Mouse (Mus musculus): ENCODE measurements around the gene Map4k5. TPM values are rescaled to one million over a fixed set of nuclear protein-coding genes. Genes with fewer than 3 reads are reported as not detected.
A peak's percentile ranks its signal among the peaks of the same experiment; 100 is the strongest.

Map4k5 gene
- polyA plus RNA-seq, 1 experiment: not detected

GRCm38 (mm10) chr12:69759267-69759885 is 133.6 kb downstream of the Map4k5 start:
- H3K4me1 ChIP-seq (ENCODE audit: control insufficient read depth, insufficient read depth, low read length): peaks cover 7% of the 10 kb centered on the region
- H3K4me3 ChIP-seq (ENCODE audit: insufficient read depth, low read depth, low read length): no peak overlapping the region
- 72% methylated on average over 7 of the region's 7 CpGs for WGBS
- no peak overlapping the region for H3K27ac ChIP-seq (ENCODE audit: insufficient read depth, low read depth, low read length)
- no peak for TF ChIP-seq CTCF (IDR thresholded peaks at IDR 0.05; ENCODE audit: insufficient read depth, low read depth, low read length)
- no peak for TF ChIP-seq POLR2A (IDR thresholded peaks at IDR 0.05; ENCODE audit: insufficient read depth, low read depth, low read length)

GRCm38 (mm10) chr12:69758221-69759185 is 134.5 kb downstream of the Map4k5 start:
- WGBS: 27% methylated on average over 22 of the region's 22 CpGs
- peaks cover 7% of the 10 kb centered on the region for H3K4me1 ChIP-seq (ENCODE audit: control insufficient read depth, insufficient read depth, low read length)
- H3K4me3 ChIP-seq (ENCODE audit: insufficient read depth, low read depth, low read length): no peak overlapping the region
- no peak overlapping the region for H3K27ac ChIP-seq (ENCODE audit: insufficient read depth, low read depth, low read length)
- TF ChIP-seq CTCF (IDR thresholded peaks at IDR 0.05; ENCODE audit: insufficient read depth, low read depth, low read length) (no peak), POLR2A (IDR thresholded peaks at IDR 0.05; ENCODE audit: insufficient read depth, low read depth, low read length) (no peak)

GRCm38 (mm10) chr12:69757418-69758141 is 135.4 kb downstream of the Map4k5 start:
- H3K27ac ChIP-seq (ENCODE audit: insufficient read depth, low read depth, low read length): no peak overlapping the region
- peaks cover 7% of the 10 kb centered on the region for H3K4me1 ChIP-seq (ENCODE audit: control insufficient read depth, insufficient read depth, low read length)
- TF ChIP-seq POLR2A (IDR thresholded peaks at IDR 0.05; ENCODE audit: insufficient read depth, low read depth, low read length) (no peak), CTCF (IDR thresholded peaks at IDR 0.05; ENCODE audit: insufficient read depth, low read depth, low read length) (0 out of 2 replicates have a peak, but pooled peaks have one; percentile 35)
- 0 out of 2 replicates have a peak overlapping the region, but pooled peaks have one; percentile 14 for H3K4me3 ChIP-seq (ENCODE audit: insufficient read depth, low read depth, low read length)
- 34% methylated on average over 22 of the region's 22 CpGs for WGBS

GRCm38 (mm10) chr12:69756015-69756414 is 137.0 kb downstream of the Map4k5 start:
- WGBS: 91% methylated on average over 5 of the region's 5 CpGs
- Histone ChIP-seq H3K4me1 (ENCODE audit: control insufficient read depth, insufficient read depth, low read length) (peaks cover 8% of the 10 kb centered on the region), H3K4me3 (ENCODE audit: insufficient read depth, low read depth, low read length) (no peak overlapping the region), H3K27ac (ENCODE audit: insufficient read depth, low read depth, low read length) (no peak overlapping the region)
- no peak for TF ChIP-seq POLR2A (IDR thresholded peaks at IDR 0.05; ENCODE audit: insufficient read depth, low read depth, low read length)
- no peak for TF ChIP-seq CTCF (IDR thresholded peaks at IDR 0.05; ENCODE audit: insufficient read depth, low read depth, low read length)

DNA sequence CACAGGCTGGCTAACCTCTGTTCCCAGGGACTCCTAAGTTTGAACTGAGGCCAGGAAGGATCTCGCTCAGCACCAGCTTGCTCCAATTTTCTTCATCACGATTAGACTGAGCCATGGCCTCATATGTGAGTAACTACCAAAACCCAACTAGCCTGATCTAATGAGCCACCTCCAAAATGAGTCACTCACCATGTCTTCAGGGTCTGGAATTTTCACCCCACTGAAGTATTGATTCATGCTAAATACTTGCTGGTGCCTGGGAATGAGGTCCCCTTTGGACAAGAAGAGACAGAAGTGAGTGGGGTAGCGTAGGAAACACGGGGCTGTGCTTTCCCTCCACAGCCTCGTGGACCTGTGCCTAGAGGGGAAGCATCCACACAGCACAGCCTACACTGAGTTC is 139.1 kb downstream of the Map4k5 start:
- peaks cover 8% of the 10 kb centered on the region for H3K4me1 ChIP-seq (ENCODE audit: control insufficient read depth, insufficient read depth, low read length)
- TF ChIP-seq POLR2A (IDR thresholded peaks at IDR 0.05; ENCODE audit: insufficient read depth, low read depth, low read length): no peak
- TF ChIP-seq CTCF (IDR thresholded peaks at IDR 0.05; ENCODE audit: insufficient read depth, low read depth, low read length): no peak
- no peak overlapping the region for H3K4me3 ChIP-seq (ENCODE audit: insufficient read depth, low read depth, low read length)
- no peak overlapping the region for H3K27ac ChIP-seq (ENCODE audit: insufficient read depth, low read depth, low read length)
- WGBS: 73% methylated on average over 5 of the region's 5 CpGs

Other genes with a start within 250 kb of the Map4k5 start
- gene Sos2, start 211.3 kb downstream of the Map4k5 start, polyA plus RNA-seq (2012; ENCODE audit: insufficient read depth, insufficient read length, low replicate concordance, missing spikeins): not detected in 2 replicates
- gene L2hgdh, start 168.3 kb downstream of the Map4k5 start, polyA plus RNA-seq (2012; ENCODE audit: insufficient read depth, insufficient read length, low replicate concordance, missing spikeins): not detected in 2 replicates
- not detected in 2 replicates for gene Atp5s, start 168.2 kb downstream of the Map4k5 start, polyA plus RNA-seq (2012; ENCODE audit: insufficient read depth, insufficient read length, low replicate concordance, missing spikeins)
- gene Cdkl1, start 101.9 kb downstream of the Map4k5 start, polyA plus RNA-seq (2012; ENCODE audit: insufficient read depth, insufficient read length, low replicate concordance, missing spikeins): not detected in 2 replicates
- not detected in 2 replicates for gene Atl1, start 586 bp downstream of the Map4k5 start, polyA plus RNA-seq (2012; ENCODE audit: insufficient read depth, insufficient read length, low replicate concordance, missing spikeins)
- not detected in 2 replicates for gene Sav1, start 93.8 kb upstream of the Map4k5 start, polyA plus RNA-seq (2012; ENCODE audit: insufficient read depth, insufficient read length, low replicate concordance, missing spikeins)
- gene Nin, start 220.5 kb upstream of the Map4k5 start, polyA plus RNA-seq (2012; ENCODE audit: insufficient read depth, insufficient read length, low replicate concordance, missing spikeins): 62.8 TPM in 1 of 2 replicates, not detected in the other